Mouse (Mus musculus): ENCODE results near the gene Stk4. TPM values are rescaled to one million over a fixed set of nuclear protein-coding genes. Genes with fewer than 3 reads are reported as not detected.

Gene Stk4
- total and polyA plus RNA-seq, 2 experiments from 2014 or later = 13.7 to 24.6 TPM

DNA sequence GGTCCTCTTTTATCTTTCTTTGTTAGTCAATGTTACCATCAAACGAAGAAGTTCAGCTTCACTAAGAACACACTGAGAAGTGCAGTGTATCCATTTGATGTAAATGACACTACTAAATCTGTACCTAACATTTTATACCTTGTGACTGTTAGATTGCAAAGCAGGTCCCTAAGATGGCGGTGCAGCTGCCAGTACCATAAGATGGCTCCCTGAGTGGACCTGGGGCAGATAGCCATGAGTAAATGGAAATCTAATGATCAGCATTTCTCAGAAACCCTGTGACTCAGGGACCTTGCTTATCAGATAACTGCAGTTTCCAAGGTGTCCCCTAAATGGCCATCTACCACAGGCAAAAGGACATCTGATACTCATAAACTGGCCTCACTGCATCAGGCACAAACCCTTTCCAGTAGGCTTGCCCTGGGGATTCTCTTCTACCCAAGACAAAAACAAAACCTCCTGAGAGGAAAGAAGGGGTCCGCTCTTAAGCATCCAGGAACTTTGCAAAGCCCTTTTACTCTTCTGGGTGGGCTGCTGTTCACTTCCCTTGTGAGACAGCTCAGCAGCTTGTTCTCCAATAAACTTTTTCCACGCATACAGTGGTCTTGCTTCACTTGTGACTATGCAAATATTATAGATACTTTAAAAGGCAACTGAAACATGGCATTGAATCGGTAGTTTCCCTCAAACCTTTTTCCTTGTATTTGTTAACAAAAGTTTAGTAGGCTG, 126.0 kb downstream of the Stk4 start:
- H3K27ac ChIP-seq (ENCODE audit: low read depth, low read length) = no peak overlapping the region
- ATAC-seq (ENCODE audit: low FRiP score) = no peak
- 89% methylated on average over 5 of the region's 5 CpGs for WGBS

DNA sequence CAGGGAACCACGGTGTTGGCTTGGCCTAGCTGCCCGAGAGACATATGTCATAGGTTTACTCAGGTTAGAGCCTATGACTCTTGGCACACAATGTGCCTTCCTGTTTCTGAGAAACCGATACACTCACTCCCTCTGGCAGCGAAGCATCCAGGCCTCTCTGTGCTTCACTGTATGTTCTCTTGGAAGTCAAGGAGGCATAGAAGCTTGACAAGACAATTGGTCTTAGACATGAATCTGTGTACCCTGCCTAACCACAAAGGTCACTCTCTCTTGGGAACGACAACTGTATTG, 126.5 kb downstream of the Stk4 start:
- Histone ChIP-seq H3K9ac (replicated peaks; ENCODE audit: low read length, poor library complexity, severe bottlenecking) (no peak overlapping the region), H3K27me3 (ENCODE audit: insufficient read depth, low read length) (no peaks in the 10 kb centered on the region), H3K9me3 (ENCODE audit: low read length) (no peaks in the 10 kb centered on the region), H3K27ac (ENCODE audit: low read depth, low read length) (no peak overlapping the region), H3K4me1 (ENCODE audit: insufficient read depth, low read length) (no peaks in the 10 kb centered on the region), H3K4me2 (ENCODE audit: low read depth, low read length, poor library complexity, severe bottlenecking) (no peak overlapping the region), H3K4me3 (ENCODE audit: low read depth, low read length) (no peak overlapping the region), H3K36me3 (ENCODE audit: insufficient read depth, low read length) (no peaks in the 10 kb centered on the region)
- 93% methylated on average over 5 of the region's 5 CpGs for WGBS
- DNase-seq (ENCODE audit: low spot score) (no peak), ATAC-seq (ENCODE audit: low FRiP score) (no peak)
- TF ChIP-seq CTCF (IDR thresholded peaks at IDR 0.05) = no peak

More for the DNA sequence above, 126.0 kb downstream of the Stk4 start:
- no peaks in the 10 kb centered on the region for H3K9me3 ChIP-seq (ENCODE audit: low read length)
- no peaks in the 10 kb centered on the region for H3K36me3 ChIP-seq (ENCODE audit: insufficient read depth, low read length)
- H3K27me3 ChIP-seq (ENCODE audit: insufficient read depth, low read length) = no peaks in the 10 kb centered on the region
- H3K4me1 ChIP-seq (ENCODE audit: insufficient read depth, low read length) = no peaks in the 10 kb centered on the region
- no peak for DNase-seq (ENCODE audit: low spot score)
- no peak for TF ChIP-seq CTCF (IDR thresholded peaks at IDR 0.05)
- H3K9ac ChIP-seq (replicated peaks; ENCODE audit: low read length, poor library complexity, severe bottlenecking) = no peak overlapping the region
- H3K4me3 ChIP-seq (ENCODE audit: low read depth, low read length) = no peak overlapping the region
- no peak overlapping the region for H3K4me2 ChIP-seq (ENCODE audit: low read depth, low read length, poor library complexity, severe bottlenecking)

DNA sequence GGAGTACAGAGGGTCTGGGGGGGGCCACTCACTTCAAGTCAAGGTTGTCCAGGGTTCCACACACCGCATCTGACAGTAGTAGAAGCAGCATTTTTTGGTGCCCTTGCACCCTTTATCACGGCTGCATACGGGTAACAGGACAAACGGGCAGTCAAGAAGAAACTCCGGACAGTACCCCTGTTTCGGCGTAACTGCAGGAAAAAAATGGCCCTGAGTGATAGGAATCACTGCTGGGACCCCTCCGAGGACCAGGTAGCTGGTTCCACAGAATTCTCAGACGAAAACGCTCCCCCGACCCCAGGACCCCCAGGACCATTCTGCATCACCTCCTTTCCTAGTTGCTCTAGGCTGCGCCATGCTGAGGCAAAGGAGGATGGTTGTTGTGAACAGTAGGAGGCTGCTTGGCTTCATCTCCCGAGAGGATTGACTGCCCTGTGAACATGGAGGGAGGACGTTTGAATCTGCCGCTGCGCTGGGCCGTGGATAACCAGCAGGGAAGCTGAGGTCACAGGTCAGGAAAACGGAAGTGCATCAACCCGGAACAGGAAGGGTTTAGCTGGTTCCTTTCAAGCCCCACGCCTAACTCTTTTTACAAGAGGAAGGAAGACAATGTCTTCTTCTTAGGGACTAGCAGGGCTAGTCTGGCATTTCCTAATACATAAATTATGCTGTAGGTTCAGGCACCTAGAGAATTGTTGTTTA, 129.7 kb downstream of the Stk4 start, which contains the start of gene Wfdc15a:
TSS of gene Wfdc15a (minus strand) at position 505 of the 702 bp plus-strand sequence.
- 76% methylated on average over 20 of the region's 20 CpGs for WGBS
- Histone ChIP-seq H3K27ac (ENCODE audit: low read depth, low read length) (no peak within 1 kb of the TSS), H3K9ac (replicated peaks; ENCODE audit: low read length, poor library complexity, severe bottlenecking) (no peak within 1 kb of the TSS), H3K36me3 (ENCODE audit: insufficient read depth, low read length) (no peaks in the 10 kb centered on the region), H3K4me3 (ENCODE audit: low read depth, low read length) (no peak within 1 kb of the TSS), H3K9me3 (ENCODE audit: low read length) (no peaks in the 10 kb centered on the region), H3K4me1 (ENCODE audit: insufficient read depth, low read length) (no peaks in the 10 kb centered on the region), H3K4me2 (ENCODE audit: low read depth, low read length, poor library complexity, severe bottlenecking) (no peak within 1 kb of the TSS), H3K27me3 (ENCODE audit: insufficient read depth, low read length) (no peaks in the 10 kb centered on the region)
- DNase-seq (ENCODE audit: low spot score) (no peak), ATAC-seq (ENCODE audit: low FRiP score) (no peak)
- no peak for TF ChIP-seq CTCF (IDR thresholded peaks at IDR 0.05)

Other genes with a start within 250 kb of the Stk4 start
- 0.19 and 0.22 TPM in 2 replicates for gene Ccn5, start 249.5 kb upstream of the Stk4 start, total RNA-seq (2014; rRNA removed)
- gene Ccn5, start 249.5 kb upstream of the Stk4 start, polyA plus RNA-seq (2015; fragmentation: Nextera tagmentation; extraction: Ambion mirVana) = 0.32 and 0.69 TPM in 2 replicates
- 0.11 TPM in 1 of 2 replicates, not detected in the other for gene Kcnk15, start 216.7 kb upstream of the Stk4 start, total RNA-seq (2014; rRNA removed)
- 0.12 and 0.25 TPM in 2 replicates for gene Kcnk15, start 216.7 kb upstream of the Stk4 start, polyA plus RNA-seq (2015; fragmentation: Nextera tagmentation; extraction: Ambion mirVana)
- 85.1 and 85.3 TPM in 2 replicates for gene Rims4, start 151.6 kb upstream of the Stk4 start, total RNA-seq (2014; rRNA removed)
- gene Rims4, start 151.6 kb upstream of the Stk4 start, polyA plus RNA-seq (2015; fragmentation: Nextera tagmentation; extraction: Ambion mirVana) = 18.4 and 22.8 TPM in 2 replicates
- 160 and 223 TPM in 2 replicates for gene Ywhab, start 75.4 kb upstream of the Stk4 start, total RNA-seq (2014; rRNA removed)
- 649 and 656 TPM in 2 replicates for gene Ywhab, start 75.4 kb upstream of the Stk4 start, polyA plus RNA-seq (2015; fragmentation: Nextera tagmentation; extraction: Ambion mirVana)
- 0.22 TPM in 1 of 2 replicates, not detected in the other for gene Pabpc1l, start 44.9 kb upstream of the Stk4 start, total RNA-seq (2014; rRNA removed)
- 2.0 and 2.8 TPM in 2 replicates for gene Pabpc1l, start 44.9 kb upstream of the Stk4 start, polyA plus RNA-seq (2015; fragmentation: Nextera tagmentation; extraction: Ambion mirVana)
- 32.4 and 34.7 TPM in 2 replicates for gene Tomm34, start 847 bp downstream of the Stk4 start, total RNA-seq (2014; rRNA removed)
- 45.3 and 46.7 TPM in 2 replicates for gene Tomm34, start 847 bp downstream of the Stk4 start, polyA plus RNA-seq (2015; fragmentation: Nextera tagmentation; extraction: Ambion mirVana)
- gene Kcns1, start 100.8 kb downstream of the Stk4 start, total RNA-seq (2014; rRNA removed) = 10.1 and 15.6 TPM in 2 replicates
- 3.8 and 4.3 TPM in 2 replicates for gene Kcns1, start 100.8 kb downstream of the Stk4 start, polyA plus RNA-seq (2015; fragmentation: Nextera tagmentation; extraction: Ambion mirVana)
- not detected in 2 replicates for gene Wfdc5, start 112.4 kb downstream of the Stk4 start, total RNA-seq (2014; rRNA removed)
- gene Wfdc5, start 112.4 kb downstream of the Stk4 start, polyA plus RNA-seq (2015; fragmentation: Nextera tagmentation; extraction: Ambion mirVana) = not detected in 2 replicates
- not detected in 2 replicates for gene Wfdc12, start 120.3 kb downstream of the Stk4 start, total RNA-seq (2014; rRNA removed)
- not detected in 2 replicates for gene Wfdc12, start 120.3 kb downstream of the Stk4 start, polyA plus RNA-seq (2015; fragmentation: Nextera tagmentation; extraction: Ambion mirVana)
- not detected in 2 replicates for gene Wfdc15a, start 129.8 kb downstream of the Stk4 start, total RNA-seq (2014; rRNA removed)
- not detected in 2 replicates for gene Wfdc15a, start 129.8 kb downstream of the Stk4 start, polyA plus RNA-seq (2015; fragmentation: Nextera tagmentation; extraction: Ambion mirVana)
- not detected in 2 replicates for gene Wfdc15b, start 151.3 kb downstream of the Stk4 start, total RNA-seq (2014; rRNA removed)
- gene Wfdc15b, start 151.3 kb downstream of the Stk4 start, polyA plus RNA-seq (2015; fragmentation: Nextera tagmentation; extraction: Ambion mirVana) = not detected in 2 replicates
- not detected in 2 replicates for gene Svs2, start 168.1 kb downstream of the Stk4 start, total RNA-seq (2014; rRNA removed)
- gene Svs2, start 168.1 kb downstream of the Stk4 start, polyA plus RNA-seq (2015; fragmentation: Nextera tagmentation; extraction: Ambion mirVana) = not detected in 2 replicates
- gene Svs3b, start 186.3 kb downstream of the Stk4 start, total RNA-seq (2014; rRNA removed) = not detected in 2 replicates
- not detected in 2 replicates for gene Svs3b, start 186.3 kb downstream of the Stk4 start, polyA plus RNA-seq (2015; fragmentation: Nextera tagmentation; extraction: Ambion mirVana)
- gene Svs4, start 208.1 kb downstream of the Stk4 start, total RNA-seq (2014; rRNA removed) = not detected in 2 replicates
- not detected in 2 replicates for gene Svs4, start 208.1 kb downstream of the Stk4 start, polyA plus RNA-seq (2015; fragmentation: Nextera tagmentation; extraction: Ambion mirVana)
- gene Svs3a, start 218.9 kb downstream of the Stk4 start, total RNA-seq (2014; rRNA removed) = not detected in 2 replicates
- not detected in 2 replicates for gene Svs3a, start 218.9 kb downstream of the Stk4 start, polyA plus RNA-seq (2015; fragmentation: Nextera tagmentation; extraction: Ambion mirVana)
- not detected in 2 replicates for gene Svs6, start 246.4 kb downstream of the Stk4 start, total RNA-seq (2014; rRNA removed)
- not detected in 2 replicates for gene Svs6, start 246.4 kb downstream of the Stk4 start, polyA plus RNA-seq (2015; fragmentation: Nextera tagmentation; extraction: Ambion mirVana)